Mouse (Mus musculus) lung, embryonic 15.5 days (tissue): ENCODE results near the gene Capg. TPM values are rescaled to one million over a fixed set of nuclear protein-coding genes. Genes with fewer than 3 reads are reported as not detected.
A peak's percentile ranks its signal among the peaks of the same experiment; 100 is the strongest.

ENCODE experiments used
- ATAC-seq: fragments of 200-750 bp; cut with Nextera tagmentation; 2 replicates; pipeline ENCODE4 v1.8.0; 2017; ENCODE audit warnings: moderate number of reproducible peaks, borderline replicate concordance; ENCODE audit not compliant: low FRiP score, low TSS enrichment; ENCODE audit errors: extremely low read depth
- H3K27ac ChIP-seq: fragments of 300-500 bp; sonication (generic); 2 replicates; pipeline ENCODE4 v1.5.1; 2015; ENCODE audit warnings: moderate library complexity, mild to moderate bottlenecking, inconsistent platforms
- H3K27me3 ChIP-seq: fragments of 300-500 bp; sonication (generic); 2 replicates; pipeline ENCODE4 v1.6.1; 2015; ENCODE audit warnings: inconsistent platforms
- H3K36me3 ChIP-seq: fragments of 300-500 bp; sonication (generic); 2 replicates; pipeline ENCODE4 v1.6.1; 2015; ENCODE audit warnings: inconsistent platforms
- H3K4me1 ChIP-seq: fragments of 300-500 bp; sonication (generic); 2 replicates; pipeline ENCODE4 v1.6.1; 2015; ENCODE audit warnings: inconsistent platforms
- H3K4me2 ChIP-seq: fragments of 300-500 bp; sonication (generic); 2 replicates; pipeline ENCODE4 v1.6.1; 2015; ENCODE audit warnings: inconsistent platforms, mild to moderate bottlenecking, moderate library complexity
- H3K4me3 ChIP-seq: fragments of 300-500 bp; sonication (generic); 2 replicates; pipeline ENCODE4 v1.5.1; 2015; ENCODE audit warnings: mild to moderate bottlenecking, inconsistent platforms
- H3K9ac ChIP-seq: fragments of 300-500 bp; sonication (generic); 2 replicates; pipeline ENCODE4 v1.6.1; 2015; ENCODE audit warnings: inconsistent platforms
- H3K9me3 ChIP-seq: fragments of 300-500 bp; sonication (generic); 2 replicates; pipeline ENCODE4 v1.6.1; 2016; ENCODE audit warnings: inconsistent platforms
- WGBS: fragments of 180-500 bp; shearing (Covaris S2); methylation state at CpG from one replicate; pipeline ENCODE4 v1.1.7; 2015; 5-methylcytosine and 5-hydroxymethylcytosine counted together
- polyA plus RNA-seq: library from polyadenylated mRNA; unstranded; fragments of >200 nt; fragmentation: Nextera tagmentation; extraction: Ambion mirVana; gene quantifications from 2 replicates; pipeline ENCODE4 v1.2.1, GENCODE M21; 2015

The Capg gene
- polyA plus RNA-seq, 1 experiment from 2014 or later = 57.9 TPM

- H3K4me1 ChIP-seq = no peaks in the 10 kb centered on the region
- no peak for ATAC-seq
- H3K4me2 ChIP-seq = no peak overlapping the region
- H3K9me3 ChIP-seq = no peaks in the 10 kb centered on the region
- no peak overlapping the region for H3K9ac ChIP-seq
- no peaks in the 10 kb centered on the region for H3K27me3 ChIP-seq
- 84% methylated on average over 3 of the region's 3 CpGs for WGBS
- no peak overlapping the region for H3K27ac ChIP-seq
- H3K4me3 ChIP-seq = no peak overlapping the region
- 0 out of 2 replicates have a peak, but pooled peaks cover 3% of the 10 kb centered on the region for H3K36me3 ChIP-seq
These were observed 31.9 kb downstream of the Capg start for GRCm38 (mm10) chr6:72576041-72576440.

- H3K36me3 ChIP-seq = peaks cover 3% of the 10 kb centered on the region; the same call in 1 of the 2 replicates
- H3K4me3 ChIP-seq = no peak overlapping the region
- no peaks in the 10 kb centered on the region for H3K4me1 ChIP-seq
- H3K9me3 ChIP-seq = no peaks in the 10 kb centered on the region
- H3K4me2 ChIP-seq = no peak overlapping the region
- H3K27me3 ChIP-seq = no peaks in the 10 kb centered on the region
- H3K9ac ChIP-seq = no peak overlapping the region
- no peak overlapping the region for H3K27ac ChIP-seq
- 72% methylated on average over 11 of the region's 11 CpGs for WGBS
- no peak for ATAC-seq
These were observed 37.6 kb downstream of the Capg start for GRCm38 (mm10) chr6:72581625-72582382.

- Histone ChIP-seq H3K36me3 (peaks cover 3% of the 10 kb centered on the region; the same call in 1 of the 2 replicates), H3K4me2 (no peak overlapping the region), H3K27ac (no peak overlapping the region), H3K4me3 (no peak overlapping the region), H3K4me1 (no peaks in the 10 kb centered on the region), H3K27me3 (no peaks in the 10 kb centered on the region), H3K9me3 (no peaks in the 10 kb centered on the region), H3K9ac (no peak overlapping the region)
- no peak for ATAC-seq
- 80% methylated on average over 4 of the region's 4 CpGs for WGBS
These were observed 39.1 kb downstream of the Capg start for GRCm38 (mm10) chr6:72583211-72583839.

GRCm38 (mm10) chr6:72584154-72584553 is 40.0 kb downstream of the Capg start:
- ATAC-seq = no peak
- peaks cover 3% of the 10 kb centered on the region; the same call in 1 of the 2 replicates for H3K36me3 ChIP-seq
- WGBS = 72% methylated on average over 11 of the region's 11 CpGs
- no peaks in the 10 kb centered on the region for H3K9me3 ChIP-seq
- H3K9ac ChIP-seq = no peak overlapping the region
- no peaks in the 10 kb centered on the region for H3K27me3 ChIP-seq
- no peak overlapping the region for H3K4me3 ChIP-seq
- no peak overlapping the region for H3K4me2 ChIP-seq
- H3K4me1 ChIP-seq = no peaks in the 10 kb centered on the region
- no peak overlapping the region for H3K27ac ChIP-seq

- no peaks in the 10 kb centered on the region for H3K4me1 ChIP-seq
- H3K9ac ChIP-seq = no peak overlapping the region
- no peak overlapping the region for H3K4me2 ChIP-seq
- H3K4me3 ChIP-seq = no peak overlapping the region
- 84% methylated on average over 3 of the region's 3 CpGs for WGBS
- no peak for ATAC-seq
- H3K36me3 ChIP-seq = no peaks in the 10 kb centered on the region; the same call in 1 of the 2 replicates
- no peak overlapping the region for H3K27ac ChIP-seq
- no peaks in the 10 kb centered on the region for H3K27me3 ChIP-seq
- no peaks in the 10 kb centered on the region for H3K9me3 ChIP-seq
These were observed 42.5 kb downstream of the Capg start for GRCm38 (mm10) chr6:72586701-72587100.

DNA sequence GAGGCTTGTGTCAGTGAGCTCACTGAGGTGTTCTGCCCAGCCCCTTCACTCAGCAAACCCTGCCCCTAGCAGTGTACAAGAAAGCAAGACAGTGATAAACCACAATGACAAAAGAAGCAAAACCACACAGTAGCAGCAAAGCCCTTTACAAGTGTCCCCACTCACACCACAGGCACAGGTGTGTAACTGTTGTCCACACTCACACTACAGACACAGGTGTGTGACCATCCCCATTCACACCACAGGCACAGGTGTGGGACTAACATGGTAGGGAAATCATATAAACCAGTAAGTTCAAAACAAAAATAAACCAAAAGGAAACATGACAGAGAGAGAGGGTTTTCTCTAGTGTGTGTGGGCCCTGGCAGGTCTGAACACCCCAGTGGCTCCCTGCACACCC is 44.1 kb downstream of the Capg start:
- H3K9ac ChIP-seq = no peak overlapping the region
- no peaks in the 10 kb centered on the region; the same call in 1 of the 2 replicates for H3K36me3 ChIP-seq
- H3K9me3 ChIP-seq = no peaks in the 10 kb centered on the region

GRCm38 (mm10) chr6:72590111-72590510 is 45.9 kb downstream of the Capg start:
- no peak for ATAC-seq
- no peak overlapping the region for H3K27ac ChIP-seq
- no peaks in the 10 kb centered on the region for H3K27me3 ChIP-seq
- no peak overlapping the region for H3K9ac ChIP-seq
- no peak overlapping the region for H3K4me2 ChIP-seq
- no peak overlapping the region for H3K4me3 ChIP-seq
- no peaks in the 10 kb centered on the region for H3K4me1 ChIP-seq
- no peaks in the 10 kb centered on the region; the same call in 1 of the 2 replicates for H3K36me3 ChIP-seq
- no peaks in the 10 kb centered on the region for H3K9me3 ChIP-seq

More for the DNA sequence above, 44.1 kb downstream of the Capg start:
- H3K27ac ChIP-seq = no peak overlapping the region
- no peak overlapping the region for H3K4me3 ChIP-seq
- no peak overlapping the region for H3K4me2 ChIP-seq
- H3K4me1 ChIP-seq = no peaks in the 10 kb centered on the region
- no peak for ATAC-seq
- no peaks in the 10 kb centered on the region for H3K27me3 ChIP-seq

- Histone ChIP-seq H3K4me3 (no peak overlapping the region), H3K27ac (no peak overlapping the region), H3K9ac (no peak overlapping the region), H3K36me3 (no peaks in the 10 kb centered on the region), H3K4me2 (no peak overlapping the region), H3K4me1 (peaks cover 17% of the 10 kb centered on the region), H3K9me3 (no peaks in the 10 kb centered on the region), H3K27me3 (no peaks in the 10 kb centered on the region)
- ATAC-seq = no peak
- whole genome bisulfite sequencing = 75% methylated on average over 6 of the region's 6 CpGs
These were observed 49.0 kb downstream of the Capg start for GRCm38 (mm10) chr6:72593011-72593803.

DNA sequence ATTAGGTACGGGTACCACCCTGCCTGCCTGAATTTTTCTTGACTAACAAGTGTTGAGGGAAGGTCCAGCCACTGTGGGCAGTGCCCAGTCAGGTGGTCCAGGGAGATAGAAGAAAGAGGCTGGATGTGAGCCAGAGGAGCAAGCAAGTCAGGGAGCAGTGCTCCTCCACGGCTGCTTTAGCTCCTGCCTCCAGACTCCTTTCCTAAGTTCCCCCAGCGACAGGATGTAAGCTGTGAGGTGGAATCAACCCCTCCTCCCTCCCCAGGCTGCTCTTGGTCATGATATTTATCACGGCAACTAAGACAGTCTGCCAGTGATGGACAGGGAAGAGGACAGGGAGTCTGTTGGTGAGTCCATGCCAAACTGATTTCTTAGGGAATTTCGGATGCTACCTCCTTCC is 49.7 kb downstream of the Capg start:
- H3K9ac ChIP-seq = no peak overlapping the region
- 44% methylated on average over 5 of the region's 5 CpGs for WGBS
- H3K9me3 ChIP-seq = no peaks in the 10 kb centered on the region
- H3K27me3 ChIP-seq = no peaks in the 10 kb centered on the region
- H3K4me1 ChIP-seq = peaks cover 17% of the 10 kb centered on the region
- no peak overlapping the region for H3K27ac ChIP-seq
- no peaks in the 10 kb centered on the region for H3K36me3 ChIP-seq
- no peak for ATAC-seq
- H3K4me2 ChIP-seq = no peak overlapping the region
- H3K4me3 ChIP-seq = no peak overlapping the region

GRCm38 (mm10) chr6:72597083-72597874 is 53.1 kb downstream of the Capg start:
- no peak for ATAC-seq
- Histone ChIP-seq H3K27me3 (no peaks in the 10 kb centered on the region), H3K4me3 (peak overlapping the region; percentile 67), H3K9me3 (no peaks in the 10 kb centered on the region), H3K9ac (peak overlapping the region; percentile 71), H3K27ac (peak overlapping the region; percentile 68), H3K4me1 (peaks cover 24% of the 10 kb centered on the region), H3K4me2 (peak overlapping the region; percentile 72), H3K36me3 (no peaks in the 10 kb centered on the region)
- WGBS = 23% methylated on average over 13 of the region's 13 CpGs

- peak within 1 kb of the TSS; percentile 67 for H3K4me3 ChIP-seq
- H3K4me2 ChIP-seq = peak within 1 kb of the TSS; percentile 72
- peak within 1 kb of the TSS; percentile 71 for H3K9ac ChIP-seq
- H3K36me3 ChIP-seq = no peaks in the 10 kb centered on the region
- peaks cover 24% of the 10 kb centered on the region for H3K4me1 ChIP-seq
- under 1% methylated on average over 38 of the region's 38 CpGs for WGBS
- peak within 1 kb of the TSS; percentile 81 for H3K27ac ChIP-seq
- ATAC-seq = peak; percentile 89
- H3K27me3 ChIP-seq = no peaks in the 10 kb centered on the region
- no peaks in the 10 kb centered on the region for H3K9me3 ChIP-seq
These were observed 54.0 kb downstream of the Capg start, which contains the start of the genes Elmod3 and Retsat for GRCm38 (mm10) chr6:72597956-72598753. TSS of gene Elmod3 (minus strand) at chr6:72598413. TSS of gene Retsat (plus strand) at chr6:72598475.
